Mouse (Mus musculus) liver, embryonic 12.5 days (tissue): ENCODE measurements around the gene Usp17ld. TPM values are rescaled to one million over a fixed set of nuclear protein-coding genes. Genes with fewer than 3 reads are reported as not detected.
"Not testable (repeated sequence)": the region's sequence is repeated elsewhere in the genome, so short reads cannot be mapped to it uniquely, and the experiment has no call there.

Experiments
- ATAC-seq: fragments of 200-750 bp; cut with Nextera tagmentation; 2 replicates; pipeline ENCODE4 v1.8.0; 2017; ENCODE audit warnings: moderate number of reproducible peaks, mild to moderate bottlenecking, moderate library complexity
- H3K27ac ChIP-seq: fragments of 300-500 bp; sonication (generic); 2 replicates; pipeline ENCODE4 v1.5.1; 2016; ENCODE audit warnings: mild to moderate bottlenecking
- H3K27me3 ChIP-seq: fragments of 300-500 bp; sonication (generic); replicated peaks from 2 replicates; pipeline ENCODE4 v1.6.1; 2016; ENCODE audit warnings: mild to moderate bottlenecking, moderate library complexity
- H3K36me3 ChIP-seq: fragments of 300-500 bp; sonication (generic); 2 replicates; pipeline ENCODE4 v1.6.1; 2016; ENCODE audit warnings: mild to moderate bottlenecking, moderate library complexity
- H3K4me1 ChIP-seq: fragments of 300-500 bp; sonication (generic); 2 replicates; pipeline ENCODE4 v1.6.1; 2016
- H3K4me2 ChIP-seq: fragments of 300-500 bp; sonication (generic); 2 replicates; pipeline ENCODE4 v1.6.1; 2016; ENCODE audit warnings: mild to moderate bottlenecking, moderate library complexity
- H3K4me3 ChIP-seq: fragments of 300-500 bp; sonication (generic); 2 replicates; pipeline ENCODE4 v1.5.1; 2016; ENCODE audit warnings: mild to moderate bottlenecking, moderate library complexity
- H3K9ac ChIP-seq: fragments of 300-500 bp; sonication (generic); 2 replicates; pipeline ENCODE4 v1.6.1; 2016; ENCODE audit warnings: mild to moderate bottlenecking, moderate library complexity
- H3K9me3 ChIP-seq: fragments of 300-500 bp; sonication (generic); replicated peaks from 2 replicates; pipeline ENCODE4 v1.6.1; 2016; ENCODE audit warnings: mild to moderate bottlenecking, moderate library complexity
- WGBS: fragments of 180-500 bp; shearing (Covaris S2); methylation state at CpG from one replicate; pipeline ENCODE4 v1.1.7; 2016; ENCODE audit not compliant: insufficient replicate concordance; 5-methylcytosine and 5-hydroxymethylcytosine counted together
- microRNA-seq: library from miRNA; unstranded; fragments of <30 nt; microRNA quantifications from one replicate; pipeline ENCODE4, GENCODE M21; 2017
- polyA plus RNA-seq: library from polyadenylated mRNA; unstranded; fragments of >200 nt; fragmentation: Nextera tagmentation; extraction: Ambion mirVana; gene quantifications from 2 replicates; pipeline ENCODE4 v1.2.1, GENCODE M21; 2016

The Usp17ld gene
- not detected in 2 replicates for polyA plus RNA-seq

DNA sequence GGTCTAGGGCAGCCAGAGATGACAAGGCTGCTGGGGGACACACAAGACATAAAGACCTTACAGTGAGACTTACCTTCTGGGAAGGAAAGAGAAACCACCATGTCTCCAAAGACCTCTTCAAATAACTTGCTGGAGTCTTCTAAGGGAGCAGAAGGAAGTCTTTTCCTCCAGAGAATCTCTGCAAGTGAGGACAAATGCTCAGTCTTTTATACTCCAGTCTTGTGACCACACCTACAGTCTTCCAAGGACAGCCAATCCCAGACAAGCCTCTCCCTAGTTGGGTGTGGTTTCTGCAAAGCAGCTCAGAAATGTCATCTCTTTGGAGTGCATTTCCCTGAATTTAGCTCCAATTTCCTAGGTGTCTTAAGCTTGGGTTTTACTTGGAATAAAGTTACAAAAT, at the start of gene Usp17ld:
TSS of gene Usp17ld (minus strand) at position 101 of the 400 bp plus-strand sequence.
- H3K36me3 ChIP-seq, H3K4me3 ChIP-seq, H3K4me2 ChIP-seq, H3K9ac ChIP-seq, H3K27ac ChIP-seq, H3K27me3 ChIP-seq, H3K4me1 ChIP-seq, ATAC-seq, H3K9me3 ChIP-seq: not testable (repeated sequence)

GRCm38 (mm10) chr7:103216696-103217095, 35.6 kb downstream of the Usp17ld start, which contains the start of gene Olfr594:
TSS of gene Olfr594 (plus strand) at chr7:103216996.
- Histone ChIP-seq H3K4me3 (no peak within 1 kb of the TSS), H3K4me2 (no peak within 1 kb of the TSS), H3K27me3 (no peaks in the 10 kb centered on the region), H3K9ac (no peak within 1 kb of the TSS), H3K4me1 (no peaks in the 10 kb centered on the region), H3K36me3 (no peaks in the 10 kb centered on the region), H3K27ac (no peak within 1 kb of the TSS), H3K9me3 (no peaks in the 10 kb centered on the region)
- no peak for ATAC-seq

DNA sequence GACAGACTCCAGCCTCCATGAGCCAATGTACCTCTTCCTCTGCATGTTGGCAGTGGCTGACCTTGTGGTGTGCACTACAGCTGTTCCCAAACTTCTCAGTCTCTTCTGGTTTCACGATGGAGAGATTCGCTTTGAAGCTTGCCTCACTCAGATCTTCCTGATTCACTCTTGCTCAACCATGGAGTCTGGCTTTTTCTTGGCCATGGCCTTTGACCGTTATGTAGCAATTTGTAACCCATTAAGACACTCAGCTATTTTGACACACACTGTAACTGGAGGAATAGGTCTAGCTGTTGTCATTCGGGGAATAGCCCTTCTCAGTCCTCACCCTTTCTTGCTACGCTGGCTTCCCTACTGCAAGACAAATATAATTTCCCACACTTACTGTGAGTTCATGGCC, 40.3 kb downstream of the Usp17ld start:
- not testable (repeated sequence) for H3K27ac ChIP-seq, H3K9ac ChIP-seq, H3K4me3 ChIP-seq, H3K9me3 ChIP-seq, ATAC-seq, H3K4me2 ChIP-seq, H3K36me3 ChIP-seq, H3K27me3 ChIP-seq, H3K4me1 ChIP-seq
- 69% methylated on average over 5 of the region's 5 CpGs for WGBS

- WGBS = 43% methylated on average over 1 of the region's 1 CpGs
- H3K27me3 ChIP-seq = no peaks in the 10 kb centered on the region
- ATAC-seq = no peak
These were observed 40.7 kb downstream of the Usp17ld start, which contains the start of gene Olfr593 for GRCm38 (mm10) chr7:103211562-103211961. TSS of gene Olfr593 (plus strand) at chr7:103211862.

More at GRCm38 (mm10) chr7:103211562-103211961, 40.7 kb downstream of the Usp17ld start, which contains the start of gene Olfr593:
- no peaks in the 10 kb centered on the region for H3K9me3 ChIP-seq
- no peak within 1 kb of the TSS for H3K9ac ChIP-seq
- no peaks in the 10 kb centered on the region for H3K36me3 ChIP-seq
- H3K4me2 ChIP-seq = no peak within 1 kb of the TSS
- no peaks in the 10 kb centered on the region for H3K4me1 ChIP-seq
- H3K27ac ChIP-seq = no peak within 1 kb of the TSS
- no peak within 1 kb of the TSS for H3K4me3 ChIP-seq

Small RNA genes lying within 50 kb of the gene (microRNA-seq; reads per million reads assigned to microRNA genes)
- not detected for gene Gm23550
- not detected for gene Gm25171

Other genes starting within 250 kb of the Usp17ld start
- gene Olfr582, start 214.5 kb downstream of the Usp17ld start, polyA plus RNA-seq = not detected in 2 replicates
- not detected in 2 replicates for gene Olfr583, start 201.2 kb downstream of the Usp17ld start, polyA plus RNA-seq
- gene Olfr584, start 170.6 kb downstream of the Usp17ld start, polyA plus RNA-seq = not detected in 2 replicates
- gene Olfr585, start 154.8 kb downstream of the Usp17ld start, polyA plus RNA-seq = not detected in 2 replicates
- gene Olfr586, start 126.9 kb downstream of the Usp17ld start, polyA plus RNA-seq = not detected in 2 replicates
- not detected in 2 replicates for gene Olfr588-ps1, start 111.6 kb downstream of the Usp17ld start, polyA plus RNA-seq
- not detected in 2 replicates for gene Olfr589, start 96.1 kb downstream of the Usp17ld start, polyA plus RNA-seq
- gene Olfr591, start 74.2 kb downstream of the Usp17ld start, polyA plus RNA-seq = not detected in 2 replicates
- not detected in 2 replicates for gene Olfr592, start 67.7 kb downstream of the Usp17ld start, polyA plus RNA-seq
- not detected in 2 replicates for gene Olfr593, start 40.6 kb downstream of the Usp17ld start, polyA plus RNA-seq
- not detected in 2 replicates for gene Olfr594, start 35.5 kb downstream of the Usp17ld start, polyA plus RNA-seq
- gene Olfr596, start 53.1 kb upstream of the Usp17ld start, polyA plus RNA-seq = not detected in 2 replicates
- not detected in 2 replicates for gene Olfr597, start 63.8 kb upstream of the Usp17ld start, polyA plus RNA-seq
- gene Olfr598, start 71.1 kb upstream of the Usp17ld start, polyA plus RNA-seq = not detected in 2 replicates
- not detected in 2 replicates for gene Olfr599, start 83.4 kb upstream of the Usp17ld start, polyA plus RNA-seq
- not detected in 2 replicates for gene Olfr600, start 97.2 kb upstream of the Usp17ld start, polyA plus RNA-seq
- not detected in 2 replicates for gene Olfr601, start 110.2 kb upstream of the Usp17ld start, polyA plus RNA-seq
- gene Olfr603, start 133.7 kb upstream of the Usp17ld start, polyA plus RNA-seq = not detected in 2 replicates
- not detected in 2 replicates for gene Usp17lc, start 162.6 kb upstream of the Usp17ld start, polyA plus RNA-seq
- gene Olfr605, start 192.9 kb upstream of the Usp17ld start, polyA plus RNA-seq = not detected in 2 replicates
- not detected in 2 replicates for gene Olfr606, start 196.5 kb upstream of the Usp17ld start, polyA plus RNA-seq
- not detected in 2 replicates for gene Olfr607, start 211.6 kb upstream of the Usp17ld start, polyA plus RNA-seq
- gene Olfr608, start 217.4 kb upstream of the Usp17ld start, polyA plus RNA-seq = not detected in 2 replicates
- gene Olfr609, start 245.6 kb upstream of the Usp17ld start, polyA plus RNA-seq = not detected in 2 replicates